Mouse (Mus musculus) heart, embryonic 16.5 days (tissue): ENCODE results near the gene Gm11562. TPM values are rescaled to one million over a fixed set of nuclear protein-coding genes. Genes with fewer than 3 reads are reported as not detected.
"Not testable (repeated sequence)": the region's sequence is repeated elsewhere in the genome, so short reads cannot be mapped to it uniquely, and the experiment has no call there.

Experiments used
- ATAC-seq: fragments of 200-750 bp; cut with Nextera tagmentation; replicated peaks from 2 replicates; pipeline ENCODE4 v1.8.0; 2017; ENCODE audit warnings: moderate number of reproducible peaks; ENCODE audit not compliant: insufficient read depth, low FRiP score; ENCODE audit errors: extremely low read depth
- H3K27ac ChIP-seq: fragments of 300-500 bp; sonication (generic); 2 replicates; pipeline ENCODE4 v1.5.1; 2014; ENCODE audit warnings: mild to moderate bottlenecking, low read length, control low read depth, moderate library complexity
- H3K27me3 ChIP-seq: fragments of 300-500 bp; sonication (generic); 2 replicates; pipeline ENCODE4 v1.6.1; 2014; ENCODE audit warnings: low read length, mixed read lengths; ENCODE audit not compliant: control insufficient read depth, insufficient read depth
- H3K36me3 ChIP-seq: fragments of 300-500 bp; sonication (generic); 2 replicates; pipeline ENCODE4 v1.6.1; 2014; ENCODE audit not compliant: control insufficient read depth, insufficient read depth
- H3K4me1 ChIP-seq: fragments of 300-500 bp; sonication (generic); 2 replicates; pipeline ENCODE4 v1.6.1; 2014; ENCODE audit warnings: low read length, mixed read lengths; ENCODE audit not compliant: control insufficient read depth, insufficient read depth
- H3K4me2 ChIP-seq: fragments of 300-500 bp; sonication (generic); 2 replicates; pipeline ENCODE4 v1.6.1; 2014; ENCODE audit warnings: low read depth, mild to moderate bottlenecking, control low read depth, low read length
- H3K4me3 ChIP-seq: fragments of 300-500 bp; sonication (generic); 2 replicates; pipeline ENCODE4 v1.5.1; 2014; ENCODE audit warnings: mild to moderate bottlenecking, control low read depth, low read length
- H3K9ac ChIP-seq: fragments of 300-500 bp; sonication (generic); 2 replicates; pipeline ENCODE4 v1.6.1; 2014; ENCODE audit warnings: low read length, control low read depth
- H3K9me3 ChIP-seq: fragments of 300-500 bp; sonication (generic); replicated peaks from 2 replicates; pipeline ENCODE4 v1.6.1; 2016; ENCODE audit warnings: low read length; ENCODE audit not compliant: control insufficient read depth
- WGBS: fragments of 180-500 bp; shearing (Covaris S2); extraction: QIAGEN DNeasy Blood & Tissue Kit; methylation state at CpG from one replicate; pipeline ENCODE4 v1.1.7; 2014; 5-methylcytosine and 5-hydroxymethylcytosine counted together
- polyA plus RNA-seq: library from polyadenylated mRNA; unstranded; fragments of >200 nt; fragmentation: Nextera tagmentation; extraction: Ambion mirVana; gene quantifications from 2 replicates; pipeline ENCODE4 v1.2.1, GENCODE M21; 2015

Gene Gm11562
- not detected in 2 replicates for polyA plus RNA-seq

GRCm38 (mm10) chr11:99620335-99620734 is at the start of gene Gm11562:
TSS of gene Gm11562 (minus strand) at chr11:99620435.
- no peaks in the 10 kb centered on the region for H3K27me3 ChIP-seq
- H3K4me2 ChIP-seq, result no peak within 1 kb of the TSS
- no peak for ATAC-seq
- no peak within 1 kb of the TSS for H3K9ac ChIP-seq
- H3K27ac ChIP-seq, result no peak within 1 kb of the TSS
- H3K36me3 ChIP-seq, result no peaks in the 10 kb centered on the region
- H3K9me3 ChIP-seq, result no peaks in the 10 kb centered on the region
- no peak within 1 kb of the TSS for H3K4me3 ChIP-seq
- WGBS, result 65% methylated on average over 2 of the region's 2 CpGs
- no peaks in the 10 kb centered on the region for H3K4me1 ChIP-seq

GRCm38 (mm10) chr11:99665860-99666259 is 45.6 kb upstream of the Gm11562 start, which contains the start of gene Krtap4-6:
TSS of gene Krtap4-6 (minus strand) at chr11:99665960.
- no peak within 1 kb of the TSS for H3K4me3 ChIP-seq
- H3K4me2 ChIP-seq, result no peak within 1 kb of the TSS
- no peaks in the 10 kb centered on the region for H3K36me3 ChIP-seq
- H3K27me3 ChIP-seq, result no peaks in the 10 kb centered on the region
- ATAC-seq, result no peak
- H3K27ac ChIP-seq, result no peak within 1 kb of the TSS
- H3K9me3 ChIP-seq, result no peaks in the 10 kb centered on the region; the same call in 1 of the 2 replicates
- no peak within 1 kb of the TSS for H3K9ac ChIP-seq
- H3K4me1 ChIP-seq, result no peaks in the 10 kb centered on the region

- Histone ChIP-seq H3K27ac (no peak overlapping the region), H3K36me3 (no peaks in the 10 kb centered on the region), H3K9me3 (no peaks in the 10 kb centered on the region; the same call in 1 of the 2 replicates), H3K27me3 (no peaks in the 10 kb centered on the region), H3K9ac (no peak overlapping the region), H3K4me2 (no peak overlapping the region), H3K4me3 (no peak overlapping the region), H3K4me1 (no peaks in the 10 kb centered on the region)
- WGBS, result 78% methylated on average over 10 of the region's 10 CpGs
- ATAC-seq, result no peak
Measured at GRCm38 (mm10) chr11:99662802-99663201, 42.6 kb upstream of the Gm11562 start.

GRCm38 (mm10) chr11:99659256-99659655 is 39.0 kb upstream of the Gm11562 start:
- Histone ChIP-seq H3K4me2 (no peak overlapping the region), H3K36me3 (no peaks in the 10 kb centered on the region), H3K9ac (no peak overlapping the region), H3K9me3 (no peaks in the 10 kb centered on the region; the same call in 1 of the 2 replicates), H3K27ac (no peak overlapping the region), H3K27me3 (no peaks in the 10 kb centered on the region), H3K4me3 (no peak overlapping the region), H3K4me1 (no peaks in the 10 kb centered on the region)
- ATAC-seq, result no peak
- WGBS, result 67% methylated on average over 4 of the region's 4 CpGs

- not testable (repeated sequence) for ATAC-seq, H3K27ac ChIP-seq, H3K9ac ChIP-seq
Measured at GRCm38 (mm10) chr11:99658467-99659010, 38.3 kb upstream of the Gm11562 start, which contains the start of gene Gm11563. TSS of gene Gm11563 (minus strand) at chr11:99658960.

GRCm38 (mm10) chr11:99657051-99657450 is 36.8 kb upstream of the Gm11562 start:
- Histone ChIP-seq H3K36me3 (no peaks in the 10 kb centered on the region), H3K4me1 (no peaks in the 10 kb centered on the region), H3K9me3 (no peaks in the 10 kb centered on the region; the same call in 1 of the 2 replicates), H3K9ac (no peak overlapping the region), H3K4me2 (no peak overlapping the region), H3K27ac (no peak overlapping the region), H3K4me3 (no peak overlapping the region), H3K27me3 (no peaks in the 10 kb centered on the region)
- WGBS, result 52% methylated on average over 5 of the region's 5 CpGs
- ATAC-seq, result no peak

More at GRCm38 (mm10) chr11:99658467-99659010, 38.3 kb upstream of the Gm11562 start, which contains the start of gene Gm11563:
- H3K36me3 ChIP-seq, H3K4me3 ChIP-seq, H3K27me3 ChIP-seq, H3K4me2 ChIP-seq, H3K4me1 ChIP-seq, H3K9me3 ChIP-seq: not testable (repeated sequence)
- WGBS, result 48% methylated on average over 10 of the region's 10 CpGs

GRCm38 (mm10) chr11:99650136-99650535 is 29.9 kb upstream of the Gm11562 start, which contains the start of gene Gm11555:
TSS of gene Gm11555 (minus strand) at chr11:99650236.
- no peaks in the 10 kb centered on the region; the same call in 1 of the 2 replicates for H3K9me3 ChIP-seq
- no peaks in the 10 kb centered on the region for H3K27me3 ChIP-seq
- WGBS, result 60% methylated on average over 2 of the region's 2 CpGs
- no peak for ATAC-seq
- H3K4me3 ChIP-seq, result no peak within 1 kb of the TSS
- no peak within 1 kb of the TSS for H3K27ac ChIP-seq
- H3K4me1 ChIP-seq, result no peaks in the 10 kb centered on the region
- H3K9ac ChIP-seq, result no peak within 1 kb of the TSS
- no peak within 1 kb of the TSS for H3K4me2 ChIP-seq
- H3K36me3 ChIP-seq, result no peaks in the 10 kb centered on the region

GRCm38 (mm10) chr11:99646444-99646843 is 26.2 kb upstream of the Gm11562 start:
- Histone ChIP-seq H3K36me3 (no peaks in the 10 kb centered on the region), H3K9me3 (no peaks in the 10 kb centered on the region; the same call in 1 of the 2 replicates), H3K4me2 (no peak overlapping the region), H3K27ac (no peak overlapping the region), H3K27me3 (no peaks in the 10 kb centered on the region), H3K9ac (no peak overlapping the region), H3K4me1 (no peaks in the 10 kb centered on the region), H3K4me3 (no peak overlapping the region)
- ATAC-seq, result no peak
- 76% methylated on average over 15 of the region's 15 CpGs for WGBS

GRCm38 (mm10) chr11:99644351-99644750 is 24.1 kb upstream of the Gm11562 start:
- H3K9me3 ChIP-seq, result no peaks in the 10 kb centered on the region
- WGBS, result 73% methylated on average over 3 of the region's 3 CpGs
- no peaks in the 10 kb centered on the region for H3K27me3 ChIP-seq
- H3K4me3 ChIP-seq, result no peak overlapping the region
- H3K36me3 ChIP-seq, result no peaks in the 10 kb centered on the region
- H3K4me1 ChIP-seq, result no peaks in the 10 kb centered on the region
- H3K9ac ChIP-seq, result no peak overlapping the region
- no peak for ATAC-seq
- no peak overlapping the region for H3K27ac ChIP-seq
- no peak overlapping the region for H3K4me2 ChIP-seq
